Mouse (Mus musculus) kidney, embryonic 15.5 days (tissue): ENCODE data around the gene Rgsl1. TPM values are rescaled to one million over a fixed set of nuclear protein-coding genes. Genes with fewer than 3 reads are reported as not detected.
A peak's percentile ranks its signal among the peaks of the same experiment; 100 is the strongest.
"Not testable (repeated sequence)": the region's sequence is repeated elsewhere in the genome, so short reads cannot be mapped to it uniquely, and the experiment has no call there.

Experiments used
- ATAC-seq: fragments of 200-750 bp; cut with Nextera tagmentation; replicated peaks from 2 replicates; pipeline ENCODE4 v1.8.0; 2017; ENCODE audit warnings: moderate TSS enrichment; ENCODE audit not compliant: low FRiP score
- H3K27ac ChIP-seq: fragments of 300-500 bp; sonication (generic); 2 replicates; pipeline ENCODE4 v1.5.1; 2015; ENCODE audit warnings: mild to moderate bottlenecking, inconsistent platforms
- H3K27me3 ChIP-seq: fragments of 300-500 bp; sonication (generic); 2 replicates; pipeline ENCODE4 v1.6.1; 2015; ENCODE audit warnings: inconsistent platforms
- H3K36me3 ChIP-seq: fragments of 300-500 bp; sonication (generic); 2 replicates; pipeline ENCODE4 v1.6.1; 2015; ENCODE audit warnings: inconsistent platforms
- H3K4me1 ChIP-seq: fragments of 300-500 bp; sonication (generic); 2 replicates; pipeline ENCODE4 v1.6.1; 2015; ENCODE audit warnings: inconsistent platforms
- H3K4me2 ChIP-seq: fragments of 300-500 bp; sonication (generic); 2 replicates; pipeline ENCODE4 v1.6.1; 2015; ENCODE audit warnings: moderate library complexity, mild to moderate bottlenecking, inconsistent platforms
- H3K4me3 ChIP-seq: fragments of 300-500 bp; sonication (generic); replicated peaks from 2 replicates; pipeline ENCODE4 v1.5.1; 2015; ENCODE audit warnings: mild to moderate bottlenecking, inconsistent platforms
- H3K9ac ChIP-seq: fragments of 300-500 bp; sonication (generic); 2 replicates; pipeline ENCODE4 v1.6.1; 2015; ENCODE audit warnings: mild to moderate bottlenecking, inconsistent platforms
- H3K9me3 ChIP-seq: fragments of 300-500 bp; sonication (generic); replicated peaks from 2 replicates; pipeline ENCODE4 v1.6.1; 2016; ENCODE audit warnings: inconsistent platforms
- WGBS: fragments of 180-500 bp; shearing (Covaris S2); methylation state at CpG from one replicate; pipeline ENCODE4 v1.1.7; 2015; ENCODE audit warnings: mixed read lengths; 5-methylcytosine and 5-hydroxymethylcytosine counted together
- polyA plus RNA-seq: library from polyadenylated mRNA; unstranded; fragments of >200 nt; fragmentation: Nextera tagmentation; extraction: Ambion mirVana; gene quantifications from 2 replicates; pipeline ENCODE4 v1.2.1, GENCODE M21; 2015

Rgsl1 gene
- polyA plus RNA-seq, result not detected in 2 replicates

DNA sequence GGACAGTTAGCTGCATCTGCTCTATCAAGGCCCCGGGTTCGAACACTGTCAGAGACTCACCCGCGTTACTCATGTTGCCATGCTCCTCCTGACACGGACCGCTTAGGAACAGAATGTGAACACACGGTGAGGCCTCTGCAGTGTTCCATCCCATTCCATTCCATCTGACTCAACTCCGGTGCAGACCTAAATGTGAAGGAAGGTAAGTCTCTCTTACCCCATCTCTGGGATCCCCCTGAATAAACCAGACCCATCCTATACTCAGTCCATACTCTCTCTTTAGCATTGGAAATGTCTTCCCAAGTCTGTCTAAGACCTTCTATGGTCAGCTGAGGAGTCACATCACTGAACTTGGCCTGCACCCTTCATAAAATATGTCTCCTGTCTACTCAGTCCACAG lies at the start of gene Rgsl1:
Gene Rgsl1 (minus strand): TSS at position 101 of the 400 bp plus-strand sequence.
- H3K4me2 ChIP-seq, result no peak within 1 kb of the TSS
- H3K27ac ChIP-seq, result no peak within 1 kb of the TSS
- 98% methylated on average over 8 of the region's 8 CpGs for WGBS
- H3K27me3 ChIP-seq, result no peaks in the 10 kb centered on the region
- no peak within 1 kb of the TSS for H3K9ac ChIP-seq
- H3K36me3 ChIP-seq, result no peaks in the 10 kb centered on the region
- no peak for ATAC-seq
- no peaks in the 10 kb centered on the region for H3K9me3 ChIP-seq
- no peak within 1 kb of the TSS for H3K4me3 ChIP-seq
- H3K4me1 ChIP-seq, result no peaks in the 10 kb centered on the region

DNA sequence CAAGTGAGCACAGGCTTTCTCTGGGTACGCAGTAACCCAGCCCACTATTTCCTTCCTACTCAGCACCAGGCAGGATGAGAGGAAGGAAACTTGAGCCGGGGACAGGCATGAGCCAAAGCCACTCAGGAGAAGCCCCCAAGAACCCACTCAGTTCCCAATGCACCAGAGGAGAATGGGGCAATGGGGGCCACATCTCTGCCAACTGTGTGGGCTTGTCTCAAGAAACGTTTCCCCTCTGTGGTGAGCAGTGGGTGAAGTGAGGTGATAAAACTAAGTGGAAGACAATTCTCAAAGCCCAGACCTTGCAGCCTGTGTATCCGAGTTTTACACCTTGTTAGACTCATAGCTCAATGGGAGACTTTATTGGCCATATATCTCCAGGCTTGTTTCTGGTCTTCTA lies 47.5 kb upstream of the Rgsl1 start, which contains the start of gene Teddm1a:
Gene Teddm1a (plus strand): TSS at position 301 of the 400 bp plus-strand sequence.
- H3K27ac ChIP-seq, result no peak within 1 kb of the TSS
- ATAC-seq, result no peak
- no peaks in the 10 kb centered on the region for H3K9me3 ChIP-seq
- H3K4me2 ChIP-seq, result no peak within 1 kb of the TSS
- WGBS, result 33% methylated on average over 4 of the region's 4 CpGs
- H3K4me1 ChIP-seq, result peaks cover 5% of the 10 kb centered on the region; the same call in 1 of the 2 replicates
- 0 out of 2 replicates have a peak, but pooled peaks cover 3% of the 10 kb centered on the region for H3K27me3 ChIP-seq
- no peak within 1 kb of the TSS for H3K9ac ChIP-seq
- no peaks in the 10 kb centered on the region for H3K36me3 ChIP-seq
- no peak within 1 kb of the TSS for H3K4me3 ChIP-seq

GRCm38 (mm10) chr1:153890121-153890520 lies 46.2 kb upstream of the Rgsl1 start:
- Histone ChIP-seq H3K4me1 (peaks cover 11% of the 10 kb centered on the region; the same call in 1 of the 2 replicates), H3K4me2 (no peak overlapping the region), H3K9ac (no peak overlapping the region), H3K27ac (no peak overlapping the region), H3K36me3 (no peaks in the 10 kb centered on the region), H3K4me3 (no peak overlapping the region), H3K27me3 (0 out of 2 replicates have a peak, but pooled peaks cover 3% of the 10 kb centered on the region), H3K9me3 (no peaks in the 10 kb centered on the region)
- WGBS, result 91% methylated on average over 10 of the region's 10 CpGs
- no peak for ATAC-seq

- H3K27ac ChIP-seq, result no peak overlapping the region
- ATAC-seq, result peak; percentile 79
- no peaks in the 10 kb centered on the region for H3K27me3 ChIP-seq
- H3K9me3 ChIP-seq, result no peaks in the 10 kb centered on the region
- H3K4me2 ChIP-seq, result no peak overlapping the region
- WGBS, result 19% methylated on average over 17 of the region's 17 CpGs
- no peaks in the 10 kb centered on the region for H3K36me3 ChIP-seq
- H3K4me3 ChIP-seq, result no peak overlapping the region
- H3K9ac ChIP-seq, result no peak overlapping the region
- peaks cover 11% of the 10 kb centered on the region; the same call in 1 of the 2 replicates for H3K4me1 ChIP-seq
Measured at GRCm38 (mm10) chr1:153886024-153886633, 42.2 kb upstream of the Rgsl1 start.

DNA sequence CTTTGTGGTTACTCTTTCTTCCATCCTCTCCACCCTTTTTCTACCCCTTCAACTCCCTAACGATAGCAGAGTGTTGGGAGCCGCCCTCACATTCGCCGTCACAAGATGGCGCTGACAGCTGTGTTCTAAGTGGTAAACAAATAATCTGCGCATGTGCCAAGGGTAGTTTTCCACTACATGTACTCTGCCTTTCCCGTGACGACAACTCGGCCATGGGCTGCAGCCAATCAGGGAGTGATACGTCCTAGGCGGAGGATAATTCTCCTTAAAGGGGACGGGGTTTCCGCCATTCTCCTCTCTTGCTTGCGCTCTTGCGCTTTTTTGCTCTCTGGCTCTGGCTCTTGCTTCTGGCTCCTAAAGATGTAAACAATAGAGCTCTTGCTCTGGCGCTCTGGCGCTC lies 36.4 kb upstream of the Rgsl1 start:
- ATAC-seq, H3K4me1 ChIP-seq: not testable (repeated sequence)
- 98% methylated on average over 17 of the region's 17 CpGs for WGBS

DNA sequence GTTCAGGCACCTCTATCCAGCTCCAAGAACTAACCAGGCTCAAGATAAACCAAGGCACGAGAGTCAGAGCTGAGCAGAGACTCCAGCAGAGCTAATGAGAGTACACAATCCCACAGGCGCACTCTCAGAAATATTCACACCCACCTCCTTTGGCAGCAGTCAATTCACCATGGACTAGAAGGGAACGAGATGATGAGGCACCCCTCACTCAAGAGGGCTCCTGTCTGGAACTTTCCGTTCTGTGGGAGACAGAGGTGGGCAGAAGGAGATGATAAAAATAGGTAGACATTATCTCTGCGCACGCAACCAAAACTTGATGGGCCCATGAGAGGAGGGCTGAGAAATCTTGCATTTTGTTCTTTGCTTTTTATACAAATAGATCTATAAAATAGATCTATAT lies 30.1 kb upstream of the Rgsl1 start, which contains the start of gene Teddm1b:
Gene Teddm1b (plus strand): TSS at position 301 of the 400 bp plus-strand sequence.
- WGBS, result 90% methylated on average over 6 of the region's 6 CpGs
- Histone ChIP-seq H3K36me3 (no peaks in the 10 kb centered on the region), H3K27ac (no peak within 1 kb of the TSS), H3K4me1 (peaks cover 5% of the 10 kb centered on the region; the same call in 1 of the 2 replicates), H3K9me3 (no peaks in the 10 kb centered on the region), H3K27me3 (no peaks in the 10 kb centered on the region), H3K9ac (no peak within 1 kb of the TSS), H3K4me2 (no peak within 1 kb of the TSS), H3K4me3 (no peak within 1 kb of the TSS)
- ATAC-seq, result no peak

More for the DNA sequence above, 36.4 kb upstream of the Rgsl1 start:
- not testable (repeated sequence) for H3K4me2 ChIP-seq, H3K4me3 ChIP-seq, H3K27me3 ChIP-seq, H3K9ac ChIP-seq, H3K36me3 ChIP-seq, H3K27ac ChIP-seq, H3K9me3 ChIP-seq

- WGBS, result 78% methylated on average over 8 of the region's 8 CpGs
- H3K9me3 ChIP-seq, result no peaks in the 10 kb centered on the region
- H3K27me3 ChIP-seq, result no peaks in the 10 kb centered on the region
- no peak overlapping the region for H3K4me2 ChIP-seq
- no peak overlapping the region for H3K9ac ChIP-seq
- no peak overlapping the region for H3K27ac ChIP-seq
- H3K36me3 ChIP-seq, result no peaks in the 10 kb centered on the region
- ATAC-seq, result no peak
- H3K4me1 ChIP-seq, result no peaks in the 10 kb centered on the region
- H3K4me3 ChIP-seq, result no peak overlapping the region
Measured at GRCm38 (mm10) chr1:153855946-153856345, 12.0 kb upstream of the Rgsl1 start.

DNA sequence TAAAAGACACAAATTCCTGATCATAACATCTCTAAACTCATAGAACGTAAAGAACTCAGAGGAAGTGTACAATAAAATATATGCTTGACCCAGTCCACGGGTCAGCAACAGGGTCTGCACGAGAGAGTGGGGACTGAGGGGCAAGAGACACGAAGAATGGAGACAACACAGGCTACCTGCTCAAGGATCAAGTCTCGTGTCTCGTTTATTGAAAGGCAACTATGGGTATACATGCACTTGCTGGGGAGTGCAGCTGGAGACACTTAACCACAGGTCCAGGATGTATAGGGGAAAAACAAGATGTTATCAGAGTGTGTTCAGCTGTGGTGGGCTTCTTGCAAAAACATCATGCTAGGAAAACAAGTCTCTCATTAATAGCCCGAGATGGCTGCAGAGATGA lies 8.8 kb upstream of the Rgsl1 start:
- not testable (repeated sequence) for H3K4me2 ChIP-seq, H3K9ac ChIP-seq, H3K36me3 ChIP-seq, H3K4me3 ChIP-seq, H3K9me3 ChIP-seq, H3K4me1 ChIP-seq, ATAC-seq, H3K27ac ChIP-seq, H3K27me3 ChIP-seq
- 61% methylated on average over 7 of the region's 7 CpGs for WGBS

DNA sequence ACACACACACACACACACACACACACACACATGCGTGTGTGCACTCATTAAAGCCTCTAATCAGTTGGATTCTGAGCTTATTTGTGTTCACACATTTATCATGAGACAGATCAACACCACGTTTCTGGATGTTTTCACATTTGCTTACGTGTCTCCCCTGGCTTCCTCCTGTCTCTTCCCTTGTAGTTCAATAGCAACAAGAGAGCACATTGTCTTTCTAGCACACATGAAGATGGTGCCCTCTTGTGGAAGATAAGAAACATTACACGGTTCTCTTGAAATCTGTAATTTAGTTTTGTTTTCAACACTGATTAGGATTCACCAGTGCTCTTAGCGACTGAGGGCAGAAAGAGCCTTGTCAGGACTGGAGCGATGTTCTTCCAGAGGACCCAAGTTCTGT lies 2.9 kb upstream of the Rgsl1 start:
- no peak overlapping the region for H3K4me3 ChIP-seq
- no peak for ATAC-seq
- no peaks in the 10 kb centered on the region for H3K36me3 ChIP-seq
- no peak overlapping the region for H3K4me2 ChIP-seq
- H3K9ac ChIP-seq, result no peak overlapping the region
- WGBS, result 30% methylated on average over 6 of the region's 6 CpGs
- no peak overlapping the region for H3K27ac ChIP-seq
- no peaks in the 10 kb centered on the region for H3K4me1 ChIP-seq
- H3K9me3 ChIP-seq, result no peaks in the 10 kb centered on the region
- H3K27me3 ChIP-seq, result no peaks in the 10 kb centered on the region

DNA sequence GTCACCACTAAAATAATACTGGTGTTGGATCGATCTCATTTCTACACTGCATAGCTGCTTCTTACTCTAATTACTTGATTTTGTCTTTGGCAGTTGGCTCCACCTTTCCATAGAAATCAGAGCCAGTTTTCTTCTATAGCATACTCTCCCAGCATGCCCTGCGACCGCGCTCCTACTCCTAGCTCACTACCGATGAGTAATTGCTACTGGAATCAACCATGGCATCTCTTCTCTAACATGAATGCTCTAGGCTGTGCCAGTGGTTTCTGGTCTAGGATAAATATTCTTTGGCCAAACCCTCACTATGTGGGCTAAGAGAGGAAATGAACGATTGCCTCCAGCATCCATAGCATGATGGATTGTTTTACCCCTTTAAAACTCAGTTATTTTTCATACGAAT lies 2.5 kb upstream of the Rgsl1 start:
- WGBS, result 89% methylated on average over 7 of the region's 7 CpGs
- Histone ChIP-seq H3K4me2 (no peak overlapping the region), H3K9me3 (no peaks in the 10 kb centered on the region), H3K4me1 (no peaks in the 10 kb centered on the region), H3K27me3 (no peaks in the 10 kb centered on the region), H3K36me3 (no peaks in the 10 kb centered on the region), H3K27ac (no peak overlapping the region), H3K9ac (no peak overlapping the region), H3K4me3 (no peak overlapping the region)
- no peak for ATAC-seq

- no peak overlapping the region for H3K4me3 ChIP-seq
- no peaks in the 10 kb centered on the region for H3K4me1 ChIP-seq
- no peak overlapping the region for H3K4me2 ChIP-seq
- WGBS, result 86% methylated on average over 11 of the region's 11 CpGs
- no peak overlapping the region for H3K27ac ChIP-seq
- H3K27me3 ChIP-seq, result no peaks in the 10 kb centered on the region
- H3K9ac ChIP-seq, result no peak overlapping the region
- no peaks in the 10 kb centered on the region for H3K36me3 ChIP-seq
- no peak for ATAC-seq
- no peaks in the 10 kb centered on the region for H3K9me3 ChIP-seq
Measured at GRCm38 (mm10) chr1:153842121-153842740, 1.7 kb downstream of the Rgsl1 start.

DNA sequence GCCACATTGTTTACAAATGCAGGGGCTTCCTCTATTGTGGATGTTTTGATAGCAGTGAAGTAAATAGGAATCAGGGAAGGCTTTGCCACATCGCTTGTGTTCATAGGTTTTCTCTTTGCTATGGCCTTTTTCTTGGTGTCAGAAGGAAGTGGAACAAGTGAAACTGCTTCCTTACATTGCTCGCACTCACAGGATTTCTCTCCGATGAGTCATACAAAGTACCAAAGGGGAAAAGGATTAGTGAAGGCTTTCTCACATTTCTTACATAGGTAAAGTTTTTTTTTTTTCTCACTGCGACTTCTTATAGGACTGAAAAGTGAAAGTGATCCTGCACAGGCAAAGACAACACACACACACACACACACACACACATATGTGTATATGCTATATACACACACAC lies 7.9 kb downstream of the Rgsl1 start:
- WGBS, result 81% methylated on average over 4 of the region's 4 CpGs
- no peak overlapping the region for H3K9ac ChIP-seq
- no peak for ATAC-seq

More for the DNA sequence above, 7.9 kb downstream of the Rgsl1 start:
- H3K4me2 ChIP-seq, result no peak overlapping the region
- H3K9me3 ChIP-seq, result no peaks in the 10 kb centered on the region
- no peak overlapping the region for H3K27ac ChIP-seq
- no peaks in the 10 kb centered on the region for H3K4me1 ChIP-seq
- H3K36me3 ChIP-seq, result no peaks in the 10 kb centered on the region
- H3K4me3 ChIP-seq, result no peak overlapping the region
- H3K27me3 ChIP-seq, result no peaks in the 10 kb centered on the region
